Mouse (Mus musculus): Measurements from ENCODE around the gene Zfand2a.

DNA sequence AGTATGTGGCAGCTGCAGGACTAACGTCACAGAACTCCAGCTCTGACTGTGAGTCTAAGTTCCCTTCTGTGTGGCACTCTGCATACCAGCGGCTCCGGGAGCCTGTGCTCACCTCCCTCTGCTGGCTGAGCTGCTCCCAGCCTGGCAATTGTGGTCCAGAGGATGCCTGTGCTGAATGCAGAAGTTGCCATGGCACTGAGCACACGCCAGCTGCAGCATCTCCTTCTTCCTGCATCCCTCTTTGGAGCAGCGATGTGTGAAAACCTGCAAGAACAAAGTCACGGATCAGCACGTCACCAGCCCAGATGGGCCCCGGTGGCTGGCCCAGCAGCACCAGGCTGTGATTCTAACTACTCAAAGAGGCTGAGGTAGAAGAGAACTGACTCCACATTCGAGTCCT, 9.6 kb downstream of the Zfand2a start:
- TF ChIP-seq CTCF (IDR thresholded peaks at IDR 0.05; ENCODE audit: low read depth), result no peak
- TF ChIP-seq EP300 (IDR thresholded peaks at IDR 0.05; ENCODE audit: low read depth), result no peak
